Mouse (Mus musculus): ENCODE data around the gene Pum1. TPM values are rescaled to one million over a fixed set of nuclear protein-coding genes. Genes with fewer than 3 reads are reported as not detected.

The Pum1 gene
- polyA plus RNA-seq, 1 experiment from 2014 or later, result 117 TPM

GRCm38 (mm10) chr4:130797201-130798051, 134.3 kb downstream of the Pum1 start:
- H3K9ac ChIP-seq (ENCODE audit: low read depth, low read length), result peak overlapping the region; percentile 32; the same call in 1 of the 2 replicates
- peak; percentile 34; the same call in 1 of the 2 replicates for ATAC-seq (ENCODE audit: low FRiP score, low TSS enrichment)
- peak overlapping the region; percentile 3; the same call in 1 of the 2 replicates for H3K27ac ChIP-seq (ENCODE audit: low read depth, low read length)
- 19% methylated on average over 15 of the region's 15 CpGs for WGBS
- no peaks in the 10 kb centered on the region for H3K9me3 ChIP-seq (ENCODE audit: control insufficient read depth, low read length)
- no peaks in the 10 kb centered on the region for H3K36me3 ChIP-seq (ENCODE audit: control insufficient read depth, insufficient read depth, low read length)
- H3K4me1 ChIP-seq (ENCODE audit: control insufficient read depth, insufficient read depth, low read length), result peaks cover 55% of the 10 kb centered on the region
- no peaks in the 10 kb centered on the region for H3K27me3 ChIP-seq (ENCODE audit: control insufficient read depth, insufficient read depth, low read length)
- H3K4me3 ChIP-seq (ENCODE audit: low read length), result no peak overlapping the region
- H3K4me2 ChIP-seq (replicated peaks; ENCODE audit: low read depth, low read length), result no peak overlapping the region

- no peak overlapping the region for H3K4me2 ChIP-seq (replicated peaks; ENCODE audit: low read depth, low read length)
- H3K27me3 ChIP-seq (ENCODE audit: control insufficient read depth, insufficient read depth, low read length), result no peaks in the 10 kb centered on the region
- H3K36me3 ChIP-seq (ENCODE audit: control insufficient read depth, insufficient read depth, low read length), result no peaks in the 10 kb centered on the region
- no peak for ATAC-seq (ENCODE audit: low FRiP score, low TSS enrichment)
- H3K27ac ChIP-seq (ENCODE audit: low read depth, low read length), result peak overlapping the region; percentile 37; the same call in 1 of the 2 replicates
- no peaks in the 10 kb centered on the region for H3K9me3 ChIP-seq (ENCODE audit: control insufficient read depth, low read length)
- no peak overlapping the region for H3K4me3 ChIP-seq (ENCODE audit: low read length)
- 53% methylated on average over 1 of the region's 1 CpGs for WGBS
- H3K9ac ChIP-seq (ENCODE audit: low read depth, low read length), result no peak overlapping the region; the same call in 1 of the 2 replicates
- H3K4me1 ChIP-seq (ENCODE audit: control insufficient read depth, insufficient read depth, low read length), result peaks cover 54% of the 10 kb centered on the region
These were observed 135.3 kb downstream of the Pum1 start for GRCm38 (mm10) chr4:130798416-130798815.

- peaks cover 52% of the 10 kb centered on the region for H3K4me1 ChIP-seq (ENCODE audit: control insufficient read depth, insufficient read depth, low read length)
These were observed 136.0 kb downstream of the Pum1 start for GRCm38 (mm10) chr4:130799118-130799517.

GRCm38 (mm10) chr4:130799582-130799981, 136.5 kb downstream of the Pum1 start:
- no peaks in the 10 kb centered on the region for H3K27me3 ChIP-seq (ENCODE audit: control insufficient read depth, insufficient read depth, low read length)
- no peak overlapping the region for H3K4me3 ChIP-seq (ENCODE audit: low read length)
- no peak for ATAC-seq (ENCODE audit: low FRiP score, low TSS enrichment)
- H3K27ac ChIP-seq (ENCODE audit: low read depth, low read length), result no peak overlapping the region
- H3K4me1 ChIP-seq (ENCODE audit: control insufficient read depth, insufficient read depth, low read length), result peaks cover 48% of the 10 kb centered on the region
- no peaks in the 10 kb centered on the region for H3K36me3 ChIP-seq (ENCODE audit: control insufficient read depth, insufficient read depth, low read length)
- no peak overlapping the region for H3K4me2 ChIP-seq (replicated peaks; ENCODE audit: low read depth, low read length)
- 73% methylated on average over 5 of the region's 5 CpGs for WGBS
- no peaks in the 10 kb centered on the region for H3K9me3 ChIP-seq (ENCODE audit: control insufficient read depth, low read length)
- H3K9ac ChIP-seq (ENCODE audit: low read depth, low read length), result no peak overlapping the region

More at GRCm38 (mm10) chr4:130799118-130799517, 136.0 kb downstream of the Pum1 start:
- no peaks in the 10 kb centered on the region for H3K9me3 ChIP-seq (ENCODE audit: control insufficient read depth, low read length)
- no peak overlapping the region for H3K4me2 ChIP-seq (replicated peaks; ENCODE audit: low read depth, low read length)
- H3K27me3 ChIP-seq (ENCODE audit: control insufficient read depth, insufficient read depth, low read length), result no peaks in the 10 kb centered on the region
- H3K4me3 ChIP-seq (ENCODE audit: low read length), result no peak overlapping the region
- no peak for ATAC-seq (ENCODE audit: low FRiP score, low TSS enrichment)
- H3K36me3 ChIP-seq (ENCODE audit: control insufficient read depth, insufficient read depth, low read length), result no peaks in the 10 kb centered on the region
- H3K9ac ChIP-seq (ENCODE audit: low read depth, low read length), result no peak overlapping the region
- 38% methylated on average over 4 of the region's 4 CpGs for WGBS
- no peak overlapping the region for H3K27ac ChIP-seq (ENCODE audit: low read depth, low read length)

- Histone ChIP-seq H3K27me3 (ENCODE audit: control insufficient read depth, insufficient read depth, low read length) (no peaks in the 10 kb centered on the region), H3K36me3 (ENCODE audit: control insufficient read depth, insufficient read depth, low read length) (no peaks in the 10 kb centered on the region), H3K9me3 (ENCODE audit: control insufficient read depth, low read length) (no peaks in the 10 kb centered on the region), H3K4me2 (replicated peaks; ENCODE audit: low read depth, low read length) (no peak overlapping the region), H3K4me1 (ENCODE audit: control insufficient read depth, insufficient read depth, low read length) (peaks cover 48% of the 10 kb centered on the region), H3K4me3 (ENCODE audit: low read length) (no peak overlapping the region), H3K9ac (ENCODE audit: low read depth, low read length) (no peak overlapping the region), H3K27ac (ENCODE audit: low read depth, low read length) (no peak overlapping the region)
- 72% methylated on average over 6 of the region's 6 CpGs for WGBS
- ATAC-seq (ENCODE audit: low FRiP score, low TSS enrichment), result no peak
These were observed 137.0 kb downstream of the Pum1 start for GRCm38 (mm10) chr4:130800147-130800546.

GRCm38 (mm10) chr4:130801198-130801597, 138.1 kb downstream of the Pum1 start:
- H3K27me3 ChIP-seq (ENCODE audit: control insufficient read depth, insufficient read depth, low read length), result no peaks in the 10 kb centered on the region
- no peak overlapping the region for H3K27ac ChIP-seq (ENCODE audit: low read depth, low read length)
- H3K9me3 ChIP-seq (ENCODE audit: control insufficient read depth, low read length), result no peaks in the 10 kb centered on the region
- 89% methylated on average over 5 of the region's 5 CpGs for WGBS
- H3K4me1 ChIP-seq (ENCODE audit: control insufficient read depth, insufficient read depth, low read length), result peaks cover 48% of the 10 kb centered on the region
- H3K4me3 ChIP-seq (ENCODE audit: low read length), result no peak overlapping the region
- no peak for ATAC-seq (ENCODE audit: low FRiP score, low TSS enrichment)
- H3K36me3 ChIP-seq (ENCODE audit: control insufficient read depth, insufficient read depth, low read length), result no peaks in the 10 kb centered on the region
- H3K9ac ChIP-seq (ENCODE audit: low read depth, low read length), result no peak overlapping the region
- H3K4me2 ChIP-seq (replicated peaks; ENCODE audit: low read depth, low read length), result no peak overlapping the region

- peak; percentile 51; the same call in 1 of the 2 replicates for ATAC-seq (ENCODE audit: low FRiP score, low TSS enrichment)
- Histone ChIP-seq H3K4me2 (replicated peaks; ENCODE audit: low read depth, low read length) (no peak overlapping the region; the same call in 1 of the 2 replicates), H3K4me1 (ENCODE audit: control insufficient read depth, insufficient read depth, low read length) (peaks cover 48% of the 10 kb centered on the region), H3K36me3 (ENCODE audit: control insufficient read depth, insufficient read depth, low read length) (no peaks in the 10 kb centered on the region), H3K27ac (ENCODE audit: low read depth, low read length) (peak overlapping the region; percentile 26; the same call in 1 of the 2 replicates), H3K4me3 (ENCODE audit: low read length) (no peak overlapping the region), H3K9ac (ENCODE audit: low read depth, low read length) (no peak overlapping the region), H3K27me3 (ENCODE audit: control insufficient read depth, insufficient read depth, low read length) (no peaks in the 10 kb centered on the region), H3K9me3 (ENCODE audit: control insufficient read depth, low read length) (no peaks in the 10 kb centered on the region)
- 52% methylated on average over 10 of the region's 10 CpGs for WGBS
These were observed 138.7 kb downstream of the Pum1 start for GRCm38 (mm10) chr4:130801624-130802329.

- ATAC-seq (ENCODE audit: low FRiP score, low TSS enrichment), result no peak
- H3K4me2 ChIP-seq (replicated peaks; ENCODE audit: low read depth, low read length), result no peak overlapping the region
- no peaks in the 10 kb centered on the region for H3K9me3 ChIP-seq (ENCODE audit: control insufficient read depth, low read length)
- H3K4me1 ChIP-seq (ENCODE audit: control insufficient read depth, insufficient read depth, low read length), result peaks cover 33% of the 10 kb centered on the region
- no peaks in the 10 kb centered on the region for H3K36me3 ChIP-seq (ENCODE audit: control insufficient read depth, insufficient read depth, low read length)
- 80% methylated on average over 2 of the region's 2 CpGs for WGBS
- no peaks in the 10 kb centered on the region for H3K27me3 ChIP-seq (ENCODE audit: control insufficient read depth, insufficient read depth, low read length)
- no peak overlapping the region for H3K9ac ChIP-seq (ENCODE audit: low read depth, low read length)
- no peak overlapping the region for H3K4me3 ChIP-seq (ENCODE audit: low read length)
- no peak overlapping the region for H3K27ac ChIP-seq (ENCODE audit: low read depth, low read length)
These were observed 140.5 kb downstream of the Pum1 start for GRCm38 (mm10) chr4:130803591-130803990.

GRCm38 (mm10) chr4:130804292-130804691, 141.2 kb downstream of the Pum1 start:
- Histone ChIP-seq H3K4me1 (ENCODE audit: control insufficient read depth, insufficient read depth, low read length) (peaks cover 26% of the 10 kb centered on the region), H3K36me3 (ENCODE audit: control insufficient read depth, insufficient read depth, low read length) (no peaks in the 10 kb centered on the region), H3K9ac (ENCODE audit: low read depth, low read length) (no peak overlapping the region), H3K27ac (ENCODE audit: low read depth, low read length) (no peak overlapping the region), H3K27me3 (ENCODE audit: control insufficient read depth, insufficient read depth, low read length) (no peaks in the 10 kb centered on the region), H3K4me3 (ENCODE audit: low read length) (no peak overlapping the region), H3K9me3 (ENCODE audit: control insufficient read depth, low read length) (no peaks in the 10 kb centered on the region), H3K4me2 (replicated peaks; ENCODE audit: low read depth, low read length) (no peak overlapping the region)
- no peak for ATAC-seq (ENCODE audit: low FRiP score, low TSS enrichment)
- WGBS, result 54% methylated on average over 2 of the region's 2 CpGs

All from kidney, embryonic 14.5 days (tissue).